Mouse (Mus musculus): ENCODE data around the gene Hs6st2. TPM values are rescaled to one million over a fixed set of nuclear protein-coding genes. Genes with fewer than 3 reads are reported as not detected.

Hs6st2 gene
- polyA plus RNA-seq (2014; fragmentation: Illumina TruSeq; extraction: RNeasy Lipid Tissue Mini Kit (QIAGEN cat#74804); ENCODE audit: insufficient read depth, low read depth, low replicate concordance) = 1.2 TPM

GRCm38 (mm10) chrX:51681756-51682155 is at the start of gene Hs6st2:
Hs6st2 (minus strand) TSS chrX:51681856.

Other genes starting within 250 kb of the Hs6st2 start
- gene Usp26, start 119.4 kb upstream of the Hs6st2 start, polyA plus RNA-seq (2014; fragmentation: Illumina TruSeq; extraction: RNeasy Lipid Tissue Mini Kit (QIAGEN cat#74804); ENCODE audit: insufficient read depth, low read depth, low replicate concordance) = not detected

Measured in lung, adult 10 weeks (tissue).